Mouse (Mus musculus) bone marrow, adult 2 months (tissue): ENCODE results near the gene Slc11a2.

Experiments used
- CTCF ChIP-seq: fragments of 200-500 bp; IDR thresholded peaks from 2 replicates; pipeline ENCODE4 v1.5.1; 2011; ENCODE audit warnings: low read length, control low read depth; ENCODE audit not compliant: control insufficient read depth, insufficient read depth
- POLR2A ChIP-seq: fragments of 200-500 bp; IDR thresholded peaks from 2 replicates; pipeline ENCODE4 v1.6.1; 2011; ENCODE audit warnings: low read depth, mild to moderate bottlenecking, control low read depth, low read length, borderline replicate concordance; ENCODE audit not compliant: control insufficient read depth

DNA sequence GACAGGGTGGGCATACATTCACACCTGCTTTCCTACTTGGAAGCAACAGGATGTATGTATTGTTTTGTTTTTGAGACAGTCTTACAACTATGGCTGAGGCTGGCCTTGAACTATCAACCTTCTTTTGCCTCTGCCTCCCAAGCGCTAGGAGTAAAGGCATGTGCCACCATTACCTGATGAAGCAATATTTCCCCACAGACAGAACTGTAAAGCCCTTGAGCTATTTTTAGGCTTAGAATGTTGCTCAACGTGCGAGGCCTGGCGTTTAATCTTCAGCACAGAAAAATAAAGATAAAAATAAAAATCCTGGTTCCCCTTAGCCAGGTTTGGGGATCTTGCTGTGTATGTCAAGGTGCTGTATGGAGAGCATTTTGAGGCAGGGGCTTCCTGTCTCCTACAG lies 11.2 kb upstream of the Slc11a2 start:
- TF ChIP-seq CTCF = no peak
- no peak for TF ChIP-seq POLR2A
